Mouse (Mus musculus): ENCODE measurements around the gene Napb. TPM values are rescaled to one million over a fixed set of nuclear protein-coding genes. Genes with fewer than 3 reads are reported as not detected.
A peak's percentile ranks its signal among the peaks of the same experiment; 100 is the strongest.
"Not testable (repeated sequence)": the region's sequence is repeated elsewhere in the genome, so short reads cannot be mapped to it uniquely, and the experiment has no call there.

The Napb gene
- 1 to 10 TPM in 1 of 2 experiments, under 1 TPM in 1; 0.45 to 1.6 TPM for polyA plus RNA-seq (2017; shearing (Covaris generic))

DNA sequence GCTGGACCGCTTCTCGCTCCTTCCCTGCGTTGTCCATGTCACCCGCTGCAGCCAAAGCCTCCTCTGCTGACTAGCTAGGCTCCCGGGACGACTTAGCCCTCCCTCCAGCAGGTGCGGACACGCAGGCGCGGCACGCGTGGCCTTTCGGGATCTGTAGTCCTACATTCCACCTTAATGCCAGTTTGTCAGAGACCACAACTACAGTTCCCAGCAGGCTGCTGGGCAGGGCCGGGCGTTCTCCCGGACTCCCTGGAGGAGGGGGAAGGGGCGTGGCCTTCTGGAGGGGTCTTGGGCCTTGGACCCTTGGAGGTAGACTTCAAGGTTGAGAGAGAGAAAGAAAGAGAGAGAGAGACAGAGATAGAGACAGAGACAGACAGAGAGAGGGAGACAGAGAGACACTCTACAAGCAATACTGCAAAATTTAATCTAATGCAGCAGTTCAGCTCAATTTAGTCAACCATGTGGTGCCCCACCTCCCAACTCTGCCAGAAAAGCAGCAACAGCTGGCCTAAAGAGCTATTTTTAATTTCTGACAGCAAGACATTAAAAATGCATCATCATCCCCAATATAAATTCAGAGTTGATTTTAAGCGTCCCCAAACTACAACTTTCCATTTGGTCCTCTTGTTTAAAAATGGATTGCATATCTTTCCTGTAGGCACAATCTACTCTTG is at the start of gene Napb:
Napb (minus strand) TSS at position 141 of the 674 bp plus-strand sequence.
- peak; percentile 90 for ATAC-seq

DNA sequence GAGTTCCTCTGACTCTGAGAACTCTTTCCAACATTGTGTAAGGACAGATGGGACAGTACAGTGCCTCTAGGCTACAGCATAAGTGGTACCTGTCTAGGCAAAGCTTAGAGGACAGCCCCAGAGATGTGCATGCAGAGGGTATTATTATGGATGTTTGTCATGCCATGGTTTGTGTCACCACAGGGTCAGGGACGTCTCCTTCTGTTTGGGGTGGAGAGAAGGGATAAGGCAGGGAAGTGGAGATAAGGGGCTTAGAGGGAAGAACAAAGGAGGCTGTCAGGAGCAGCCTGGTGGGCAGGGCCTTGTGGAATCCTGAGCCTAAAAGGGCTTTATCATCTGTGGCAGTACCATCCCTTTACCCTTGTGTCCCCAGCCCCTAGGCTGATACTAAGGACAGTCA is 49.4 kb upstream of the Napb start, which contains the start of gene 8030411F24Rik:
8030411F24Rik (plus strand) TSS at position 301 of the 400 bp plus-strand sequence.
- ATAC-seq = no peak

DNA sequence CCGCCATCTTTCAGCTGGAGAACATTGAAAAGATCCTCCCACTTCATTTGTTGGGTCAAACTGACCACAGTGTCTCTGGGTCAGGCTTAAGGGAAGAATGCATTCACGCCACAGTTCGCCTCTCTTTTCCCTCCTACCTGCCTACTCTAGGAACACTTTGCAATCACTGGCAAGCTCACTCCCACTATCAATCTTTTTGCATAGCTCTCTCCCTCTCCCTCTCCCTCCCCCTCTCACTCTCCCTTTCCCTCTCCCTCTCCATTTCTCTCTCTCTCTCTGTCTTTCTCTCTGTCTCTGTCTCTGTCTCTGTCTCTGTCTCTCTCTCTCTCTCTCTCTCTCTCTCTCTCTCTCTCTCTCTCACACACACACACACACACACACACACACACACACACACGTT is 39.1 kb upstream of the Napb start, which contains the start of gene Cst11:
Cst11 (minus strand) TSS at position 101 of the 400 bp plus-strand sequence.
- ATAC-seq = not testable (repeated sequence)

- no peak for ATAC-seq
Measured at GRCm38 (mm10) chr2:148763648-148764388, 31.6 kb upstream of the Napb start.

DNA sequence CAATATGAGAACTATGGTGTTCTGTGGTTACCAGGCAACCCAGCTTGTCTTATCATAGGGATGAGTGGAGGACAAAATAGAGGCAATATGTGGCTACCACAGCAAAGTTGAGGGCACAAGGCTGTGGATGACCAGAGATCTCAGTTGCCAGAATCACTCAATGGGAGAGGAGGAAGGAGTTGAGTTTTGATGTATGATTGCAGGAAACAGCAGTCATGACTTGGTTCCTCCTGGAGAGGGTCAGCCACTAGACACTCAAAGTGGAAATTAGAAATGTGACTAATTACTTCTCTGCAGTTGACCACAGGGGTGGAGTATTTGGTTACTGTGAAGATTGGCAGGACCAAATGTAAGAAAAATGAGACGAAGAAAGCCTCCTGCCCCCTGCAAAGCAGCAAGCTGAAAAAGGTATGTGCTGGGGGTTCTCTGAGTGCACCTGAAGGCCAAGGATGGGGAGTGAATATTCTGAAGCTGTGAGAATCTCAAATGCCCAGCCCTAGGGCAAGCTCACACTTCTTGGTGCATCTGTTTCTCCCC is 22.1 kb upstream of the Napb start:
- no peak for ATAC-seq

DNA sequence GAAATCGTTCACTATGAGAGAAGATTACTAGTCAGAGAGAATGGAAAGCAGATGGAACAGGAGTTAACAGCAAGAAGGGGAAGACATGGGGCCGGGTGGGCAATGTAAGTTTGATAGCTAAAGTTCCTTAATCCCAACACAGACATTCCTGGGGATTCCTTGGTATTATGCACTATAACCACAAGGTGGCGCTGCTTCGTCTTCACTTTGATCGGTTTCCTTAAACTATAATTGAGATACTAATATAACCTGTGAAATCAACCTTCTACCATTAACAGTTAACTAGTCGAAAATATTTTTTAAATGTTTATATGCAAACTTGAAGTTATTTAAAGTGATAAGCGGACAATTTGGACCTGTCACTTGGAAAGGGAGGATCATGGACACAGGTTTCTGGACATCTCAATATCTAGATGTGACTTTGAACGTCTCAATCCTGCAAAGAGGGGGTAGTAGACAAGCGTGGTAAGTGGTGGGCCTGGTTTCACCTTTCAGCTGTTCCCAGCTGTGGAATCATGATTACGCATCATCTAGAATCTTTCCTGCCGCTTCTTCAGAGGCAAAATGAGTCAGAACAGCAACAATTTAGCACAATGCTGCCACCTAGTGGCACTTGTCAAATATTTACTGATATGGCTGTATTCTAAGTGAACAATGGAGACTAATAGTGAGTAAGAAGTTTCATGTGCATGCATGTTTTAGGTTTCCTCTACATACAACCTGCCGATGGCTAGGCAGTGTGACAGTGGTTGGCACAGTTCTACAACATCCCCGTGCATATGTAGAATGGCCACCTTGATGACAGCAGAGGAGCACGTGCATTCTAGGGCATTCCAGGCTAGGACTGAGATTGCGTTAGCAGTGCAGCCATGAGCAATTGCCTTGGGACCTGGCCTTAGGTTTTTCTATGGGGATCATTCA is 19.9 kb upstream of the Napb start:
- peak; percentile 93 for ATAC-seq

DNA sequence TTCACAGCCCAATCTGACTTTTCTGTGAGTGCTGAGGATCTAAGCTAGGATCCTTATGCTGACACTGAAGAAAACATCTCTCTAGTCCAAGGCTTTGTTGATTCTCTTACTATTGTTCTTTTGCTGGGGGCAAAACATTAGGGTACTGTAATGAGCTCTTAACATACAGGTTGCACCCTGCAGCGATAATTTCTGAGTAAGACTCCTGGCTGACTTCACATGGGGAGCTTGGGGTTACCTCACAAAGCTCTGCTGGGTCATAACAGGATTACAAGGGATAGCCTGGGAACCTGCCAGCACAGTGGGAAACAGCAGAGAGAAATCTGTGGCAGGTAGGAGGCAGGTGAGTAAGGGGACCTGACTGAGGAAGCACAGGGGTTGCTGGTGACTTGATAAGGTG is 17.8 kb upstream of the Napb start, which contains the start of gene Cstl1:
Cstl1 (plus strand) TSS at position 301 of the 400 bp plus-strand sequence.
- no peak for ATAC-seq

GRCm38 (mm10) chr2:148743846-148744407 is 11.7 kb upstream of the Napb start:
- ATAC-seq = no peak

- no peak for ATAC-seq
Measured at GRCm38 (mm10) chr2:148743001-148743400, 10.7 kb upstream of the Napb start.

GRCm38 (mm10) chr2:148731614-148732326 is 497 bp downstream of the Napb start:
- ATAC-seq = peak; percentile 14

GRCm38 (mm10) chr2:148719271-148719995 is 12.8 kb downstream of the Napb start:
- peak; percentile 71 for ATAC-seq

- no peak for ATAC-seq
Measured at GRCm38 (mm10) chr2:148717072-148717471, 15.2 kb downstream of the Napb start.

DNA sequence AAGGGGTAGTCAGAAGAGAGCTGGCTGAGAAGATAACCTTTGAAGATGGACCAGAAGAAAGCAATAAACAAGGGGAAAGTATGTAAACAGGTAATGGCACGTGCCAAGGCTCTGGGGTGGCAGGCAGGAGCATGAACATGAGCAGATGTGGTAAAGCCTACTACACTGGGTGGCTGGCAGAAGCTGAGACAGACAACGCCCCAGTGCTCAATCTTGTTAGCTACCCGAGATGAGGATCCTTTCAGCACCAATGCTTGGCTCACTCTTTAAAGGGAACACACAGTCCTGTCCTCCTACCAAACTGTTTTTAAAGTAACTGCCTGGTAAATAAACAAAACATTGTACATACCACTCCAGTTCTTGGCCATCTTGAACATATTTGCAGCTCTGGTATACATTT is 19.9 kb downstream of the Napb start:
- no peak for ATAC-seq

GRCm38 (mm10) chr2:148707202-148707530 is 25.1 kb downstream of the Napb start:
- ATAC-seq = no peak

- ATAC-seq = peak; percentile 65
Measured at GRCm38 (mm10) chr2:148706409-148707201, 25.7 kb downstream of the Napb start.

- ATAC-seq = no peak
Measured at GRCm38 (mm10) chr2:148698571-148698970, 33.7 kb downstream of the Napb start.

- no peak for ATAC-seq
Measured at GRCm38 (mm10) chr2:148690781-148691180, 41.5 kb downstream of the Napb start.

- no peak for ATAC-seq
Measured at GRCm38 (mm10) chr2:148690291-148690690, 42.0 kb downstream of the Napb start.

GRCm38 (mm10) chr2:148689444-148690140 is 42.7 kb downstream of the Napb start:
- peak; percentile 84 for ATAC-seq

Data from activated CD4-positive, CD25-positive, alpha-beta regulatory T cell, adult 4 months (primary cell).